Mouse (Mus musculus) right cerebral cortex, postnatal 25 days (tissue): Measurements from ENCODE around the gene Crygb.

ENCODE experiments used
- DNase-seq: peaks from one replicate; pipeline ENCODE4 v3.0.0; 2022

Crygb gene

DNA sequence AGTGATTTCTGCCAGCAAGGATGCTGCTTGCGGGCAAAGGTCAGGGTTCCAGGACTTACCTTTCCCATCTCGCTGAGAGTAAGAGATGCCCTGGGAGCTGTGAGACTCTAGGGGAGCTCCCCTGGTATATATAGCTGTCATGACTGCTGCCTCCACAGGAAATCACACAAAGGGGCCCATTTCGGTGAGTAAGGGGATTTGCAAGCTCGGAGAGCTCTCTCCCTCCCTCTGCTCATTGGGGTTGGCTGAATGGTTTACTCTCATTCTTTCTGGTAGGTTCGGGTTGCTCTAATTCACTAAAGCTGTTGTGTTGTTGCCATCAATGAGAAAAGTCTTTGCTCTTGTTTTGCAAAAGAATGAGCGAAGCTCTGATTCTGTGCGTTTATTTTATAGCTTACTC is at the start of gene Crygb:
Crygb (minus strand) TSS at position 101 of the 400 bp plus-strand sequence.
- no peak for DNase-seq

DNA sequence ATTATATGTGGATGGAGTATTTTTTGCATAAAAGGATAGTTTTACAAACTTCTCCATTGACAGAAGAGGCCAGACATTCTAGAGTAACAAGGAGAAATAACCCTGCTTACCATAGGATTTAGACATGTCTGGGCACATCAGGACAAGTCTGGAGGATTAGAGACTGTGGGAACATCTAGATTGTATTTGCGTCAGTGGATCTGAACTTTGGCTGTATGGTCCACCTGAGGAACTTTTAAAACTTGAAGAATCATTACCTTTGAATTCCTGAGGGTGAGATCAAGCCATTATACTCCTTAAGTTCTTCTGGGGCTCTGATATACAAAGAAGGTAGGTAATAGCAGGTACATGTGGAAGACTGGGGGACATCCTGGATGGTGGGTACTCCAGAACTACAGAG is 49.6 kb upstream of the Crygb start:
- DNase-seq: no peak

DNA sequence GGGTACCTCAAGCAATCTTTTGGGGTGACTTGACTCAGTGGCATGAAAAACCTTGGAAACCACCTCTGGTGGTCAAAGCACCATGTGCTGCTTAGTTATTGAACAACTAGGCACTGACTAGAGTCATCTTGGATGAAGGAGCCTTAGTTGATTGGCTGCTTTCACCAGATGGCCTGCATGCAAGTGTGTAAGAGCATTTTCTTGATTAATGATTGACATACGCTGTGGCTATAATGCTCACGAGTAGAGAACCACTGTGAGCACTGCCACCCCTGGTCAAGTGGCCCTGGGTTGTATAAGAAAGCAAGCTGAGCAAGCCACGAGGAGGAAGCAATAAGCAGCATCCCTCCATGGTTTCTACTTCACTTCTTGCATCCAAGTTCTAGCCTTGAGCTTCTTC is 48.1 kb upstream of the Crygb start:
- DNase-seq: no peak

DNA sequence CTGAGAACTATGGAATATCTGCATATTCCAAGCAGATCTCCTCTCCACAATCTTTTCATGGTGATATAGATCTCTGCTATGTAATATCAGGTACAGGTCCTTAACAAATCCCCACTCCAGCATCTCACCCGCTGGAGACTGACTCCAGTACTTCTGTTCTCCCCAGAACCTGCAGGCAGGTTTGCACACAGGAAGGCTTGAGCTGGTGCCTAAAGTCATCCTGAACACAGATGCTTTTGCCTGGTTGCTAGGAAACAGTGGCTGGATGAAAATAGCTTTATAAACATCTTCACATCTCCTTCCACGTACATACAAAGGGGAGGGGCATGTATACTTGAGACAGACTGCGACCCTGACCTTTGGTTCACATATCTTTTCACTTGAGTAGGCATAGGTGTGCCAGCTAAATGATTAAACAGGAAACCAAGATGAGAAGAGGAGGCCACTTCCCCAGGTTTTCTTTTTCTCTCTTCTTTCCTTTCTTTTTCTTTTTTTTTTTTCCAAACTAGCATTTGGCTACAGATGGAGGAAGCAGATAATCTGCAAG is 47.6 kb upstream of the Crygb start:
- DNase-seq: no peak

DNA sequence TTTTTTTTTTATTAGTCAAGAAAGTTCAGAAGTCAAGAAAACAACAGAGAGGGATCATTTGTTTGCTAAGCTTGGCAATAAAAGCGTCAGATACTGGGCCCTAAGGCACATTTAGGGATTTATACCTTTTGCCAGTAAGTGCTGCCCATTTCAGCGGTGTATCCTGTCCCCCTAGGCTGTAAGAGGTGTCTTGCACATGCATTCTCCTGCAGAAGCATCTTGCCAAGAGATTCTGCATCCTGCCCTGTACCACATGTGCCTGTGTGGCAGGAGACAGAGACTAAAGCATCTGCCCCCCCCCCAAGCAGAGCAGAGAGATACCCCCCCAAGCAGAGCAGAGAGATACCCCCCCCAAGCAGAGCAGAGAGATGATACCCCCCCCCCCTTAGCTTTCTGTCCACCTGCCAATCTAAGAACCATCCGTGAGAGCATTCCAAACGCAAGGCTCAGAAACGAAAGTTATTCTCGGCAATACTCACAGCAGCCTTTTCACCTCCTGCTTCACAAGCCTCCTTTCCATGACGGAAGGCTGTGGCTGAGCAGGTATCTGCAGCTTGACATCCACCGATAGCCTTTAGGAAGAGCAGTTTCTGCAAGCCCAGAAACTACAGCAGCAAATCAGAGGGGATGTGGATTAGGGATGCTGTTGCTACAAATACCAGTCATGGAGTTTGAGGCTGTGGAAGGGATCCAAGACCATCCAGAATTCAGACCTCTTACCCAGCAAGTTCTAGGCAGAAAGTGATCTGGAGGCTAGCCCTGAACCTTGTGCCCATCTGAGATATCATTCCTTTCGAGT is 40.7 kb upstream of the Crygb start, which contains the start of gene D630023F18Rik:
D630023F18Rik (minus strand) TSS at position 641 of the 799 bp plus-strand sequence.
- peak; percentile 30 for DNase-seq

DNA sequence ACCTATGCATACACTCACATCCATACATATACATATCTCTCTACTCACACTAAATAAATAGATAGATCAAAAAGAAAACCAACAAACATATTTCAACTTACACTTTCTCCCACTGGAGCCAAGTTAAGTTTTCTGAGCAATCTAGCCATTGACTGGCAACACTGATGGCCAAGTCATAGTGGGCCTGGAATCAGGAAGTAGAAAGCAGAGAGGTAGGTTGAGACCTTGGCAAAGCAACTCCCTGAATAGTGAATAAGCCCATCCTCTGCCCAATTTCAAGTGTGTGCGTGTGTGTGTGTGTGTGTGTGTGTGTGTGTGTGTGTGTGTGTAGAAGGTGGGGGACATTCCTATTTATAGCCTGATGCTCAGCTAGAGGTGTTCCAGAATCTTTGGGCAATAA is 37.4 kb upstream of the Crygb start, which contains the start of gene Gm28845:
Gm28845 (minus strand) TSS at position 121 of the 400 bp plus-strand sequence.
- no peak for DNase-seq

DNA sequence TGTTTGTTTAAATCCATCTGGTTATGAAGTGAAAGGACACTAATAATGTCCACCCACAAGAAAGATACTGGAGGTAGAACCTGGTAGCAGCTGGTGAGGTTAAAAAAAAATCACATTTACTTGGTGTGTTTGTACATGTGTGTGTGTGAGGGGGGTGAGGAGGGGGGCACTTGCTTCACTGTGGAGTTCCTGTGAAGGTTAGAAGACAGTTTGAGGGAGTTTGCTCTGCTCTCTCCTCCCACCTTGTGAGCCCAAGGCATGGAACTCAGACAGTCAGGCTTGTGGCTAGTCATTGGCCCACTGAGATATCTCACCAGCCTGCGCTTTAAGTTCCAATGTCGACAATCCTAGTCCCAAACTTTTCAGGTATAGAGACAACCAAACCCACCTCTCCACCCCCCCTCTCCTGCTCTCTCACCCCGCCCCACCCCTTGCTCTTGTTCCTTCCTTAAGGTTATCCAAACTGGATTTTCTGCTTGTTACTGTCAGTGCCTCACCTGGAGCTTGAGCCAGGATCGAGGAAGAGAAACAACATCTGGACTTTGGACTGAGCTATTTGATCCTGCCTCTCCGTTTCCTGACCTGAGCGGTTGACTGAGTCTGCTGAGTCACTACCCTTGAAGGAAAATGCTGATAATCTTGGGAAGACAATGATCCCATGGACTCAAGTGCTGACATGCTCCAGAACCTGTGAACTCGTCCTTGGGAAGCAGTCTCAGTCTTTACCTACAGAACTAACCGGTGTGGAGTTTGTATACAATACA is 36.2 kb upstream of the Crygb start:
- no peak for DNase-seq

DNA sequence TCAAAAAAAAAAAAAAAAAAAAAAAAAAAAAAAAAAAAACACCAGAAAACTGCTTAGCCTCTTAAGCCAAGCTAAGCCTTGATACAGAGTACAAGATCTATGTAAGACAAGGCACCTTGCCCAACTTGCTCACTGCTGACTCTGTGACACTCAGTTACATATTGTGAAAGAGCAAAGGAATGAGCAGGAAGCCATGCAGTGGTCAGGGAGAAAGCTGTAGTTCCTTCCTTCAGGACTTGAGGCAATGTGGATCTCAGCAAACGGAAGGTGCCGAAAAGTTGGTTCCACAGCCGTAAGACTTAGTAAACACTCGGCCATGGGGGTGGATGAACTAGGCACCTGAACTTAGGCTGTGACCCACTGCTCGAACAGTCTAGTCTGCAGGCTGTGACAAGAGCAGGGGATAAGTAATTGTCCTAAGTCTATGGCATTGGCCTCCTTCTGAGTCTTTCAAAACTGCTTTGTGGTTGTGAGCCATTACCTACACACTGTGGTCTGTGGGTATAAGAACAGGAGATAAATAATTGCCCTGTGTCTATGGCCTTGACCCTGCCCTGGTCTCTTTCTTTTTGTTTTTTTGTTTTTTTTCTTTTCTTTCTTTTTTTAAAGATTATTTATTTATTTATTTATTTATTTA is 31.6 kb upstream of the Crygb start:
- DNase-seq: no peak

DNA sequence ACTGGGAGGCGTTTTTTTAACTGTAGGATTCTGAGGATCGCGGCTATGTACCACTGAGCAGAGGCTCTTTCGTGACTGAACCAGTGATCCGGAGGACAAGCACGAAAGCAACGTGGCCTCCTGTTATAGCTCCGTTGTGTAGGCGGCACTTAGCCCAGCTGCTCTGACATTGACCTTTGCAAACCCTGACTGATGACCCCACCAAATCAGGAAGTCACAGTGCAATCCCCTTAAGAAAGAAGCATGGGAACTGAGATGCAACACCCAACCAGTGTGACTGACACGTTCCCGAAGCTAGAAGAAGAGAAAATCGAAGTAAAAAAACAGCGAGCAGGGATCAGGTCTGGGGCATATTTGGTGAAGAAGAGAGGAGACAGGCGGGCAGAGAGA is 30.7 kb upstream of the Crygb start:
- no peak for DNase-seq

DNA sequence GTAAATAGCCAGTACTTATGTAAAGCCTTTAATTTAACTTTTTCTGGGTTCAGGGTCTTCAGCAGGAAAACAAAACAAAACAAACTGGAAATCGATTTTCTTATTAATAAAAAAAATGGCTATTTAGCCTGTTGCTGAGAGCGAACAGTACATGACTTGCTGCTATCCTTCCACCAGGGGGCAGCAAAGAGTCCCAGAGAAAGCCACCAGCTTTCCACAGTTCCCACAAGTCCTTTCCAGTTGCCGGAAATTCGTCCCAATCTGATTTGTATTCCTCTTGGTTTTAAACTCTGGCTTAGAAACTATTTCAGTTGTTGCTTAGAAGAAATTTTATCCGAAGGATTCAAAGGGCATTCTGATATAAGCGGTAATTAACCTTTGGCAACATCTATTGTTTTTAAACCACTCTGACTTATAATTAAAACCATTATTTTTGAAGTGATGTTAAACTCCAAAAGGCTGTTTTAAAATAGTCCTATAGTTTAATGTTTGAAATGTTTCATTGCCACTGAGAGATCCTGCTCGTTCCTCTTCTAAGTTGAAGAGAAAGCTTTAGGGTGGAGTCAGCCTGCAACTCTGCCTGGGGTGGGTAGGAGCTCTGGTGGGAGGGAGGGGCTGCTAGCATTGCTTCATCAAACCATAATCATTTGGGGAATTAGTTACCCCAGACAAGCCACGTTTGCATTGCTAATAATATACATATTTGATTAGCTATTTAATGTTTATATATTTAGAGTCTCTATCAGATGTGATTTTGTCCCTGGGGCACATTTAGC is 30.1 kb upstream of the Crygb start:
- peak; percentile 34 for DNase-seq

DNA sequence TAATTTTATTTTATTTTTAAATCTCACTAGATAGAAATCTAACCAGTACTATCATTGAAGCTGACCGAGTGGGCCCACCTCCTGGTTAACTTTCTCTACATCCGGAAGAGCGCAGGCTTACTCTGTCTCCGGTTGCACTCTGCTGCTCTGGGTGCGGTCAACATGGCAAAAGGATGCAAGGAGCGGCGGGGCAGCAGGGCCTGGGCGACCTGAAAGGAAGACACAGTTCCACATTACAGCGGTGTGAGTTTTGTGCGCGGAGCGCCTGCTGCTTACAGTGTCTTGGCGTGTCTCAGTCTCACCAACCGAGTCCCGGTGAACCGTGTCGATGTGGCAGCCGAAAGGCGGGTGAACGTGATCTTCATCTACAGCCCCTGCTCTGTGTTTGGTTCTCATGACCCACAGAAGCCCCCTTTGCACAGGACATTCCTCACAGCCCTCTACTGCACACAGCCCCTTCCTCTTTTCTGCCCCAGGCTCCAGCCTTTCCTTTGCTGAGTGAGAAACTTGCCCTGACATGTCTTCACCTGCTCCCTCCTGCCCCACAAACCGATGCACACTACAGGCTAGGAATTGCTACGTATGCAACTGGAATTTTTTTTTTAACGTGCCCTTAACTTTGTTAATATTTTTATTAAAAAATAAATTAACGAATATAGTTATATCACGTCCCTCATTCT is 27.8 kb upstream of the Crygb start:
- no peak for DNase-seq

DNA sequence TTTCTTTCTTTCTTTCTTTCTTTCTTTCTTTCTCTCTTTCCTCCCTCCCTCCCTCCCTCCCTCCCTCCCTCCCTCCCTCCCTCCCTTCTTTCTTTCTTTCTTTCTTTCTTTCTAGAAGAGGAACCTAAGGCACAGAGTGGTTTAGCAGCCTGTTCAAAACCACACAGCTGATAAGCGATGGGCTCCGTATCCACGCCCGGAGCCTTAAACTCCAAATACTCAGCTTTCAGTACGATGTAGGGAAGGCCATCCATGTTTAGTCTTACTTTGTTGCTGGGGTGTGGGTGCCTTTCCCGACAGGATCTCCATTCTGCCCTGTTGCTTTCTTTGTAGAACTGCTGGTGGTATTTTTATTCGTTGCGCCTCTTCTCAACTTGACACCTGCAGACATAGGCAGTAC is 27.1 kb upstream of the Crygb start:
- no peak for DNase-seq

DNA sequence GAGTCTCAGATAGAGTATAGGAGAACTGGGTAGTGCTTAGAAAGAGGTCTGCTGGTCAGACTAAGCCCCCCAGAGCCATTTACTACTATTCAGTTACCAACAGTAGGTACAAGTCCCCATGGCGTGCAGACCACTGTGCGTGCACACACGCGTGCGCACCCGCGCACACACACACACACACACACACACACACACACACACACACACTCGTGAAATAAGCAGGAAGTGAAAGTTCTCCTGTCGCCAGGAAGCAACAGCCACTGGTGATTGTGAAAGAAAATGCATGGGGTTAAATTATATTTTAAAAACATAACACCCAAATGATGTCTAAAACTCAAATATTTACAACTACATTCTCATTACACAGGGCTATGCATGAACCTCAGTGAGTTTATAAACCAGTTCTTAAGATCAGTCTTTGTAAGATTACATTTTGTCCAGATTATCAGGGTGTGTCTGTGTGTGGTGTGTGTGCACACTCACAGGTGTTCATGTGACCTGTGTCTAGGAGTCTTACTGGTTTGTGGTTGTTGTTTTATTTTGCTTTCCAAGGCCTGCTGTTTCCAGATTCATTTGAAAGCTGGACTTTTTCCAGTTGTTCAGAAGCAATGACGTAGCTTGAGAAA is 25.7 kb upstream of the Crygb start:
- DNase-seq: no peak

DNA sequence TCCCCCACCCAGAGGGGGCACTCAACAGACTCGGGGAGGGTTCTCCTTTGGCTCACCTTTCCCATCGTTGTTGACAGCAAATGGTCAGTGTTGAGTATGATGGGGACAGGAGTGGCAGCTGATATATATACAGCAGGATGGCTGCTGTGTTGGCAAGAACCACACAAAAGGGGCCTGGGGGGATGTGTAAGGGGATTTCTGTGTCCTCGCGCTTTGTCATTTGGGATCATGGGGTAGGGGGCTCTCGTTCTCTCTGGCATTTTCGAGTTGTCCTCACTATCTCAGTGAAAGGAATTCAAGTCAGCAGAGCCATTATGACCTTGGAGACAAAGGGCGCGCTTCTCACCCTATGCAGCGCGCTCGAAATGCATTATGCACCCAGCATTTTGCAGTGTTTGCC is 21.2 kb upstream of the Crygb start, which contains the start of gene Cryga:
Cryga (minus strand) TSS at position 101 of the 400 bp plus-strand sequence.
- DNase-seq: no peak

DNA sequence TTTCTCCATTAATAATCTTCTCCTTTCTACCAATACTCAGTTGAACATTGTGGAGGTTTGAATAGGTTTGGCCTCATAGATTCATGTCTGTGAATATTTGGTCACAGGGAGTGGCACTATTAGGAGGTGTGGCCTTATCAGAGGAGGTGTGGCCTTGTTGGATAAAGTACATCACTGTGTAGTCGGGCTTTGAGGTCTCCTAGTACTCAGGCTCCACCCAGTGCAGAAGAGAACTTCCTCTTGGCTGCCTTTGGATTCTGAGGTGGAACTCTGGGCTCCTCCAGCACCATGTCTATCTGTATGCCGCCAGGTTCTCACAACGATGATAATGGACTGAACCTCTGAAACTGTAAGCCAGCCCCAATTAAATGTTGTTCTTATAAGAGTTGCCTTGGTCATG is 14.9 kb upstream of the Crygb start:
- DNase-seq: no peak

DNA sequence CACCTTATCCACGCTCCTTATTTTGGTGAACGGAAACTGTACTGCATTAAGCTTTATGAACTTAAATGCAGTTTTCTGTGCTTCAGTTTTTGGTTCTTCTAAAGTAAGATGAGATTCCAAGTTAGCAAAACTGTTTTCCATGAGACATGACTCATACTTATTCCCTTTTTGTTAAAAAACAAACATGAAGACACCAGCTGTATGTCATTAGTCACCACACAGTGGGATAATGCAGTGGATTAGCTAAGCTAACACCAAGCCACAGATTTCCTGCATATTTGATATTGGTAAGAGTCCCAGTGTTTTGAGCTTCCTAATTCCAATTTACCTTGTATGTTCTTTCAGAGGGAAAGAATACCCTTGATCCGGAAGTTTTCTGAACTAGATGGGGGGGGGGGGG is 9.5 kb upstream of the Crygb start:
- DNase-seq: no peak

DNA sequence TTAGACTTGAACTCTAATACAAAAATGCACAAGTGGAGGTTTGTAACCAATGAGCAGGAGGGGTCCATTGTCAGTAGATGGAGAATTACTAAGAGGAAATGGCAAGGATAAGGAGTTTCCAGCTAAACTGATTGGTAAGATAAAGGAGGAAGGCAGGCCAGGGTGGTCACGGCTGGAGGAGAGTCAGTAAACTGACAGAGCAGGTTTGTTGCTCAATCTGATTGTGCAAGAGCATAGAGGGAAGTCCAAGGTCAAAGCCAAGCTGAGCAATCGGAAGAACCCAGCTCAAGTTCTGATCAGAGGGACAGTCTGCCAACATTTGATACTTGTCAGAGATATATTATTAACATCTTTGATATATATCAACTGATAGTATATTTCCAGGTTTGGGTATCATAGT is 8.3 kb upstream of the Crygb start:
- no peak for DNase-seq

DNA sequence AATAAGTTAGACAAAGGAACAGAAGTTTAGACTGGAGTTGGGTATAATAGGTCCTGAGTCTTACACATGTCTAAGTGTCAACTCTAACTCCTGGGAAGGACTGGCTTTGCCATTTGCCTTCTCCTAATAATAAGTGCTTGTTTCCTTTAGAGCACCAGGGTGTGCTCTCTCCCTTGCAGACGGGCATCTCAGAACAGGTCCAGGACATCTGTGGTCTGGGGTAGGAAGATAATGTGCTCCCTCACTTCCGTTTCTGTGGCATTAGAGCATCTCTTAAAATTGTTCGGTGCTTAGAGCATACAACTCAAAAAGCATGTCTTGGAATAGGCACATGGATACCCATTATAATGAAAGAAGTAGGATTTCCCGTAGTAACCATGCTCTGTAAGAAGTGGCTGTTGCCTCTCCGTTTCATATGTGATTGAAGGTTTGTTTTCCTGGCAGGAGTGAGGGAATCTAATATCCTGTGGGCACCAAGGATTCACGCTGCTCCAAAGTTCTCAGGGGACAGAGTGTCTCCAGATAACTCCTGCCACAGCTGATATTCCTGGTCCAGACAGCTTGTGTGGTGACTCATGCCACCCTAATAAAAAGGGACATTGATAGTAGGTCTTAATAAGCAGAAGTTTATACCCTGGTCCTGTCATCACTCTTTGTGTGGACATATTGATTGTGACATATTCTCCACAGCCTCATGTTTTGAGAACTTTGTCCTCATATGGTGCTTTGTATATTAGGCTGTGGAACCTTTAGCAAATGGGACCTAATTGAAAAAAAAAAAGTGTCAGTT is 6.7 kb upstream of the Crygb start:
- no peak for DNase-seq

DNA sequence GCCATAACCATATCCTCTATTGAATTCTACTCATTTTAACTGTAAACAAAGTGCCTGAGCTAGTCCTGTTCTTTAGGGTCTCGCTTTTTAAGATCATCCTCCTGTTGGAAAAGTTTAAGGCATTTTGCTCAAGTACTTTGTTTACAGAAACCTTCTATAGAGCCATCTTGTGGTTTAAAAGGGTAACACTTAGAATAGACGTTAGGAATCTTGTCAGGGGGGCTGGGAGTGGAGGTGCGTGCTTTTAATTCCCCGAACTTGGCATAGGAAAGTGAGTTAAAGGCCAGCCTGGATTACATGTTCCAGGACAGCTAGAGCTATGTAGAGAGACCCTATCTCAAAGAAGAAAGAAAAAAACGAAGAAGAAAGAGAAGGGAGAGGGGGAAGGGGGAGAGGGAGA is 6.5 kb downstream of the Crygb start:
- no peak for DNase-seq

DNA sequence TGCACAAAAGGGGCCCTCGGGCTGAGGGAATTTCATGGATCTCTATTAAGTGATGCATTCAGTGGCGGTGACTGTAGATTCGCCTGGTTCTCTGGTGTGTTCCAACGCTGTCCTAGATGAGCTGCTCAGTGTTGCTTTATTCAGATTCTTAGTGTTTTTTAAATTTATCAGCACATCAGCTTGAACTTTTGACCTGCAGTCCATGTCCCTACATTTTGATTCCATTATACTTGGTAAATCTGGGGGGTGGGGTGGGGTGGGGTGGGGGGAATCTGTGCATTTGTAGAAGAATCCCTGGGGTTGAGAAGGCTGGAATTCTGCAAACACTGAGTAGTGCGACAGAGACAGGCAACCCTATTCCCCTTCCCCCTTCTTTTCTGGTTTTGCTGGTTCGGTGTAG is 8.5 kb downstream of the Crygb start, which contains the start of gene Crygc:
Crygc (minus strand) TSS at position 101 of the 400 bp plus-strand sequence.
- no peak for DNase-seq
